Comparison of ENCODE assay signal across 21 mouse cellular contexts in the genomic region with DNA sequence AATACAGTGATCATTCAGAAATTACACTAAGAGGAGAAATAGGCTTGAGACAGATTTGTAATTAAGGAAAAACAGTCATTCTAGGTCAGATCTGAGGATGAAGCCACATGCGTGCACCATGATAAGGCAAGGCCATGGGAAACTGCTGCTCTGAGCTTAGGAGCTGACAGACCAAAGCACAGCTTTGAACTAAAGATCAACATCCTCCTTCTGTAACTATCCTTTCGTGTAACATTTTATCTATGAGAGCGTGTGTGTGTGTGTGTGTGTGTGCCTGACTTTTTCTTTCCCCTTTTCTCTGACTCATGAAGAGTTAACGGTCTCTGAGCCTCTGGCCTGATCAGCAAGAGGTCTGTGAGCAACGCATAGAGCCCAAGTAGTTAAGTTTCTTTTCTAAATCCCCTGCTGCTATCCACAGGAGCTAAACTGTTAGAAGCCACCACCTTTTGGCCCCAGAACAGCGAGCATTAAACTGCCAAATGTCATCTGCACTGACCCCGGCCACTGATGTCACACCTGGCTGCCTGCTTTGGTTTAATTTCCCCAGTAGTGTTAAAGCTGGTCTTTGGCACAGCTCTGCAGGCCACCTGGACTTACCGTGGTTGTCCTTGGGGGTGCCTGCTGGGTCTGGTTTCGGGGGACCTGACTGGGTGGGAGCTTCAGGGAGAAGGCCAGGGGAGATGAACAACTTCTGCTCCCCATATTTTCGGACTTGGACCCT. TPM values are rescaled to one million over a fixed set of nuclear protein-coding genes. Genes with fewer than 3 reads are reported as not detected.
"Had no signal": no experiment of that assay in that cellular context is flagged by ENCODE, and none has a peak within 500 bp of the region (broad histone marks: within the 10 kb centered on the region; RNA-seq: fewer than 3 reads in every experiment).

No protein-coding gene starts in this region.

- DNase-seq: kidney, adult 11 months; kidney, adult 9 months; layer of hippocampus, adult 9-11 months; liver; lung, adult 2 months; lung, postnatal 14 days; midbrain, embryonic 14.5 days; retina, postnatal 1 day; right cerebral cortex, postnatal 25 days; spleen, adult 18-20 months; thymus, postnatal 25 days had no signal

- H3K9me3 ChIP-seq: limb, embryonic 10.5 days; limb, embryonic 13.5 days; liver, embryonic 15.5 days; stomach, embryonic 15.5 days had no signal

- H3K27ac ChIP-seq: layer of hippocampus, adult 2 months; limb, embryonic 10.5 days; limb, embryonic 13.5 days; liver, embryonic 15.5 days; stomach, embryonic 15.5 days had no signal

- H3K27me3 ChIP-seq: limb, embryonic 13.5 days; liver, embryonic 15.5 days; stomach, embryonic 15.5 days had no signal

- H3K4me3 ChIP-seq: layer of hippocampus, adult 2 months; limb, embryonic 10.5 days; limb, embryonic 13.5 days; liver, embryonic 15.5 days; stomach, embryonic 15.5 days had no signal

- H3K4me2 ChIP-seq: limb, embryonic 13.5 days; liver, embryonic 15.5 days; midbrain, embryonic 11.5 days; stomach, embryonic 15.5 days had no signal

- H3K9ac ChIP-seq: limb, embryonic 13.5 days; liver, embryonic 15.5 days; stomach, embryonic 15.5 days had no signal

RNA-seq across cellular contexts. Expression of gene Tnfsf14, which starts 49.8 kb away (rescaled TPM):
- total RNA-seq: layer of hippocampus, adult 2 months; layer of hippocampus, postnatal 25 days; left cerebral cortex, adult 18-20 months; left cerebral cortex, postnatal 25 days; midbrain, postnatal 0 days had no signal
- polyA plus RNA-seq: midbrain, embryonic 14.5 days; midbrain, postnatal 0 days had no signal
